Mouse (Mus musculus) small intestine, adult 2 months (tissue): ENCODE measurements around the gene Hspg2.

Experiments
- CTCF ChIP-seq: fragments of 200-500 bp; IDR thresholded peaks from 2 replicates; pipeline ENCODE4 v1.5.1; 2012; ENCODE audit warnings: low read depth, mild to moderate bottlenecking, control low read depth, inconsistent platforms, low read length, moderate library complexity, mixed read lengths; ENCODE audit not compliant: insufficient replicate concordance, insufficient read length; ENCODE audit errors: extremely low read depth
- POLR2A ChIP-seq: fragments of 200-500 bp; IDR thresholded peaks from 2 replicates; pipeline ENCODE4 v1.6.1; 2012; ENCODE audit warnings: low read depth, mild to moderate bottlenecking, control low read depth, inconsistent platforms, low read length, moderate library complexity

DNA sequence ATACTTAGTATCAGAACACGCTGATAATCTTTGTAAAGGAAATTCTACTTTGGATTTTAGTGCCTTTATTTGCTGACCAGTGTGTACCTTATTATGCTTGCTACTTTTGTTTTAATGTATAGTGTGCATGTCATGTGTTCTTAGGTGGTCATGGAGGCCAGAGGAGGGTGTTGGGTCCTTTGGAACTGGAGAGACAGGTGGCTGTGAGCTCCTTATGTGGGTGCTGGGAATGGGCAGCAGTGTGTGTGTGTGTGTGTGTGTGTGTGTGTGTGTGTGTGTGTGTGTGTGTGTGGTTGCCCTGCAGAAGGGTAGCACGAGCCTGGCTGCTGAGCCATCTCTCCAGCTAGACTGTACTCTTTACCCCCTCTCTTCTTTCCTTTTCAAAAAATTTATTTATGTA is 138.5 kb downstream of the Hspg2 start:
- TF ChIP-seq POLR2A (no peak), CTCF (no peak)
